ENCODE assay signal across 39 mouse cellular contexts in the genomic region with DNA sequence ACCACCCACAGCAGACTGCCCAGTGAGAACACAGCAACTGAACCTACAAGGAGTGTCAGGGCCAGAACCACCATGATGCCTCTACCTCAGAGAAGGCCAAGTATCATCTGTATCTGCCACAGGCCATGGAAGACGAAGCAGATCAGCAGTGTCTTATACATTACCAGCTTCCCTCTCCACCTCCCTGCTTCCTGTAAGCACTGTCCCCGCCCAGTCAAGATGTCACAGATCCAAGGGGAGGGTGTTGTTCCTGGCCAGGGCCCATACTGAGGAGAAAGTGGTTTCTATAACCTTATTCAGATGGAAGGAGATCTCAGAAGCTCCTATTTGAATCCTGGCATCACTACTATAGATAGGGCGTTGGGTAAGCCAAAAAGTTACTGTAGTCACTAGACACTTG. TPM values are rescaled to one million over a fixed set of nuclear protein-coding genes. Genes with fewer than 3 reads are reported as not detected.
"Had no signal": no experiment of that assay in that cellular context is flagged by ENCODE, and none has a peak within 500 bp of the region (broad histone marks: within the 10 kb centered on the region; RNA-seq: fewer than 3 reads in every experiment).

A gene (minus strand): TSS at position 101 of the 400 bp plus-strand sequence.

- H3K4me3 ChIP-seq: embryonic facial prominence, embryonic 10.5 days; embryonic facial prominence, embryonic 12.5 days; embryonic facial prominence, embryonic 13.5 days; embryonic facial prominence, embryonic 15.5 days; erythroblast, embryonic 14.5 days; forebrain, embryonic 10.5 days; forebrain, embryonic 12.5 days; forebrain, embryonic 13.5 days; forebrain, embryonic 15.5 days; gastrocnemius, adult 2 months; heart, adult 2 months had no signal

- H3K36me3 ChIP-seq: embryonic facial prominence, embryonic 10.5 days; embryonic facial prominence, embryonic 12.5 days; embryonic facial prominence, embryonic 13.5 days; embryonic facial prominence, embryonic 15.5 days; forebrain, embryonic 10.5 days; forebrain, embryonic 12.5 days; forebrain, embryonic 15.5 days had no signal

- H3K4me2 ChIP-seq: embryonic facial prominence, embryonic 12.5 days; embryonic facial prominence, embryonic 13.5 days; embryonic facial prominence, embryonic 15.5 days; forebrain, embryonic 12.5 days; forebrain, embryonic 13.5 days; forebrain, embryonic 15.5 days had no signal

- H3K27me3 ChIP-seq: embryonic facial prominence, embryonic 12.5 days; embryonic facial prominence, embryonic 13.5 days; embryonic facial prominence, embryonic 15.5 days; forebrain, embryonic 12.5 days; forebrain, embryonic 13.5 days; forebrain, embryonic 15.5 days had no signal

- DNase-seq: cerebellum, adult 18-20 months; cerebellum, adult 2 months; cerebellum, adult 8-10 months; cerebellum, adult 9-10 months; cerebellum, adult 9-11 months; cerebellum, postnatal 10 days; cerebellum, postnatal 14 days; cerebellum, postnatal 25 days; cerebellum, postnatal 36 days; embryo, embryonic 11 days; forebrain, postnatal 0 days; gastrocnemius, adult 2 months; gastrocnemius, postnatal 10 days; gastrocnemius, postnatal 14 days; gastrocnemius, postnatal 25 days; gastrocnemius, postnatal 36 days; heart, adult 2 months had no signal

- H3K9me3 ChIP-seq: embryonic facial prominence, embryonic 15.5 days had no signal

- H3K9ac ChIP-seq: embryonic facial prominence, embryonic 12.5 days; embryonic facial prominence, embryonic 13.5 days; embryonic facial prominence, embryonic 15.5 days; forebrain, embryonic 12.5 days; forebrain, embryonic 13.5 days; forebrain, embryonic 15.5 days; forebrain, postnatal 0 days had no signal

- H3K27ac ChIP-seq: embryonic facial prominence, embryonic 10.5 days; embryonic facial prominence, embryonic 12.5 days; embryonic facial prominence, embryonic 13.5 days; embryonic facial prominence, embryonic 15.5 days; forebrain, embryonic 10.5 days; forebrain, embryonic 12.5 days; forebrain, embryonic 13.5 days; forebrain, embryonic 15.5 days; gastrocnemius, adult 2 months; heart, adult 2 months had no signal

- ATAC-seq: forebrain, embryonic 13.5 days; forebrain, embryonic 14.5 days; forebrain, embryonic 15.5 days; forebrain, embryonic 16.5 days; forebrain, postnatal 0 days had no signal

- H3K4me1 ChIP-seq: embryonic facial prominence, embryonic 10.5 days; embryonic facial prominence, embryonic 12.5 days; embryonic facial prominence, embryonic 13.5 days; embryonic facial prominence, embryonic 15.5 days; forebrain, embryonic 10.5 days; forebrain, embryonic 12.5 days; forebrain, embryonic 13.5 days; forebrain, embryonic 15.5 days had no signal

RNA-seq across cellular contexts. Expression of the gene that starts here (rescaled TPM):
- total RNA-seq: common myeloid progenitor, adult 5-6 weeks; forebrain, postnatal 0 days; gastrocnemius, adult 18-20 months; gastrocnemius, adult 2 months; gastrocnemius, adult 8-10 months; gastrocnemius, postnatal 10 days; gastrocnemius, postnatal 14 days; gastrocnemius, postnatal 25 days; gastrocnemius, postnatal 36 days; gastrocnemius, postnatal 4 days; granulocyte monocyte progenitor cell, adult 5-6 weeks; heart, adult 2 months; heart, adult 8-10 months had no signal
- polyA plus RNA-seq: cerebellum, adult 2 months; cortical plate, adult 2 months; embryonic facial prominence, embryonic 10.5 days; embryonic facial prominence, embryonic 11.5 days; embryonic facial prominence, embryonic 12.5 days; embryonic facial prominence, embryonic 13.5 days; embryonic facial prominence, embryonic 14.5 days; embryonic facial prominence, embryonic 15.5 days; erythroblast, embryonic 14.5 days; forebrain, embryonic 10.5 days; forebrain, embryonic 11.5 days; forebrain, embryonic 12.5 days; forebrain, embryonic 13.5 days; forebrain, embryonic 14.5 days; forebrain, embryonic 15.5 days; forebrain, embryonic 16.5 days; forebrain, postnatal 0 days; frontal cortex, adult 2 months; heart, adult 2 months had no signal
